Mouse (Mus musculus): ENCODE measurements at regions not wholly inside any gene's neighbourhood (a gene's known extent, or its start where the extent isn't known, plus 50 kb on each side); places are given as distances from the start of the nearest gene placed in this dataset.

- intact Hi-C loops (cut with DNase I), result no loop called here
Observed at GRCm38 (mm10) chr13:60355707-60356490, 178.7 kb upstream of the Gas1 start.

- intact Hi-C loops (cut with DNase I), result no loop called here
Observed at GRCm38 (mm10) chr13:60358408-60359060, 181.4 kb upstream of the Gas1 start.

GRCm38 (mm10) chr13:60364778-60365672, 187.9 kb upstream of the Gas1 start:
- intact Hi-C loops (cut with DNase I), result no loop called here

GRCm38 (mm10) chr13:60369216-60369615, 192.1 kb upstream of the Gas1 start:
- intact Hi-C loops (cut with DNase I), result no loop called here

- intact Hi-C loops (cut with DNase I), result no loop called here
Observed at GRCm38 (mm10) chr13:60371656-60372055, 194.5 kb upstream of the Gas1 start.

GRCm38 (mm10) chr13:60376705-60377104, 199.5 kb upstream of the Gas1 start:
- intact Hi-C loops (cut with DNase I), result no loop called here

GRCm38 (mm10) chr13:60382855-60383254, 205.7 kb upstream of the Gas1 start:
- intact Hi-C loops (cut with DNase I), result no loop called here

GRCm38 (mm10) chr13:60398836-60399235, 202.9 kb upstream of the Dapk1 start:
- intact Hi-C loops (cut with DNase I), result loop anchor here (5.0 kb wide), 1 partner anchor 97 kb away; no protein-coding TSS in a partner anchor

- intact Hi-C loops (cut with DNase I), result no loop called here
Observed at GRCm38 (mm10) chr13:60400764-60401487, 200.8 kb upstream of the Dapk1 start.

- intact Hi-C loops (cut with DNase I), result no loop called here
Observed at GRCm38 (mm10) chr13:60403471-60403870, 198.3 kb upstream of the Dapk1 start.

- intact Hi-C loops (cut with DNase I), result no loop called here
Observed at GRCm38 (mm10) chr13:60407344-60407743, 194.4 kb upstream of the Dapk1 start.

- intact Hi-C loops (cut with DNase I), result no loop called here
Observed at GRCm38 (mm10) chr13:60409706-60410502, 191.8 kb upstream of the Dapk1 start.

- intact Hi-C loops (cut with DNase I), result no loop called here
Observed at GRCm38 (mm10) chr13:60416024-60416423, 185.7 kb upstream of the Dapk1 start.

GRCm38 (mm10) chr13:60417015-60417414, 184.7 kb upstream of the Dapk1 start:
- intact Hi-C loops (cut with DNase I), result no loop called here

- intact Hi-C loops (cut with DNase I), result no loop called here
Observed at GRCm38 (mm10) chr13:60417436-60418158, 184.2 kb upstream of the Dapk1 start.

- intact Hi-C loops (cut with DNase I), result no loop called here
Observed at GRCm38 (mm10) chr13:60420386-60420785, 181.4 kb upstream of the Dapk1 start.

GRCm38 (mm10) chr13:60420842-60421696, 180.7 kb upstream of the Dapk1 start:
- intact Hi-C loops (cut with DNase I), result no loop called here

GRCm38 (mm10) chr13:60424267-60424666, 177.5 kb upstream of the Dapk1 start:
- intact Hi-C loops (cut with DNase I), result no loop called here

Measured in adrenal gland (tissue).